Mouse (Mus musculus) kidney, adult 9 months (tissue): ENCODE results near the gene Noct.

Experiments used
- DNase-seq: peaks from one replicate; pipeline ENCODE4 v3.0.0; 2022

Noct gene

GRCm38 (mm10) chr3:51232205-51232910 lies 8.1 kb downstream of the Noct start:
- no peak for DNase-seq

DNA sequence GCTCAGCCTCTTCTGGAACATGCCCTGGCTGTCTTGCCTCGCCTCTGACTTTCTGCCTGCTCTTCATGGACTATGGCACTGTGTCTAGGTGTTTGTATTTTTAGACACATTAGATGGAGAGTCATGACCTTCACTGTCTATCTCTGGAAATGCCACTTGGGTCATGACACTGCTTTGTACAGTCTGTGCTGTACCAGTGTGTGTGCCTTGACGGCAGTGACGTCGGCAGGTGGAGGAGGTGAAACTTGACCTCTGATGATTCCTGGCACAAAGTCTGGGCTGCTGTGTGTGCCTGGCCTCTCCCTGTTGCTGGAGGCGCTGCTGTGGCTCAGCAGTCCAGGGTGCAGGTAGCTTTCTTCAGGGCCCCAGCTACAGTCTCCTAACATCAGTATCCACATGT lies 9.2 kb downstream of the Noct start:
- DNase-seq: peak; percentile 84

GRCm38 (mm10) chr3:51233918-51234751 lies 9.9 kb downstream of the Noct start:
- peak; percentile 88 for DNase-seq

- no peak for DNase-seq
Observed at GRCm38 (mm10) chr3:51234752-51235055, 10.5 kb downstream of the Noct start.

- no peak for DNase-seq
Observed at GRCm38 (mm10) chr3:51238515-51238914, 14.3 kb downstream of the Noct start.

GRCm38 (mm10) chr3:51239541-51239940 lies 15.3 kb downstream of the Noct start:
- DNase-seq: no peak

DNA sequence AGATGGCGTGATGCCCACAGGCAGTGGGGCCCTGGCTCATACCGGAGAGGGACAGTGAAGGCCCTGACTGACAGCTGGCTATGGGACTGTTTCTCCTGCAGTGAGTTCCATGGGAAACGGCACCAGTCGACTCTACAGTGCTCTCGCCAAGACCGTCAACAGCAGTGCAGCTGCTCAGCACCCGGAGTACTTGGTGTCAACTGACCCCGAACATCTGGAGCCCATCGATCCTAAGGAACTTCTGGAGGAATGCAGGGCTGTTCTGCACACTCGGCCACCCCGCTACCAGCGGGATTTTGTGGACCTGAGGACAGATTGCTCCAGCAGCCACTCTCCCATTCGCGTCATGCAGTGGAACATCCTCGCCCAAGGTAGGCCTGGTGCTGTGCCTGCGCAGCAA lies 23.5 kb downstream of the Noct start:
- DNase-seq: no peak

DNA sequence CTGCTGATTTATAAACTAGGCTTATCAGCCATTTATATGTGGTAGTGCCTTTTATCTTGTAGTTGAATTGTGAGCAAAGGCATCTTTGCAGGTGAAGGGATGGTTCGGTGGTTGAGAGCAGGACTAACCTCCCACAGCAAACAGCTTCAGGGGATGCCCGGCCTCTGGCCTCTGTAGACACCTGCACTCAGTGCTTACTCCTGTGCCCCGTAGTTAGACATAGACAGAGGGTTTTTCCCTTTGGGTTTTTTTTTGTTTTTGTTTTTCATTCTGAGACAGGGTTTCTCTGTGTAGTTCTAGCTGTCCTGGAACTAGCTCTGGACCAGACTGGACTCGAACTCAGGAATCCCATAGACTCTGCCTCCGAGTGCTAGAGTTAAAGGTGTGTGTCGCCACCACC lies 24.4 kb downstream of the Noct start:
- DNase-seq: no peak

DNA sequence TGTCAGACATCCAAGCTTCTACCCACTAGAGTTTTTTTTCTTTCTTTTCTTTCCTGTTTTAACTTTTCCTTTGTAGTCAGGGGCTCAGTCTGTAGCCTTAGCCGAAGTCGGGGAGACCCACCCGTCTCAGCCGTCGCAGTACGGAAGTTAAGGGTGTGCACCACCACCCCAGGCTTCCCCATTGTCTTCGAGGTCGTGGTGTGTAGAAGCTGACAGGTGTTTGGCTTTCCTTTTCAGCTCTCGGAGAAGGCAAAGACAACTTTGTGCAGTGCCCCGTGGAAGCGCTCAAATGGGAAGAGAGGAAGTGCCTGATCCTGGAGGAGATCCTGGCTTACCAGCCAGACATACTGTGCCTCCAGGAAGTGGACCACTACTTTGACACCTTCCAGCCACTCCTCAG lies 25.2 kb downstream of the Noct start:
- DNase-seq: no peak

- no peak for DNase-seq
Observed at GRCm38 (mm10) chr3:51249866-51250265, 25.6 kb downstream of the Noct start.

- DNase-seq: no peak
Observed at GRCm38 (mm10) chr3:51251057-51251456, 26.8 kb downstream of the Noct start.

GRCm38 (mm10) chr3:51252223-51252622 lies 28.0 kb downstream of the Noct start:
- no peak for DNase-seq

- DNase-seq: no peak
Observed at GRCm38 (mm10) chr3:51252689-51253402, 28.6 kb downstream of the Noct start.

GRCm38 (mm10) chr3:51254784-51255183 lies 30.5 kb downstream of the Noct start:
- no peak for DNase-seq

DNA sequence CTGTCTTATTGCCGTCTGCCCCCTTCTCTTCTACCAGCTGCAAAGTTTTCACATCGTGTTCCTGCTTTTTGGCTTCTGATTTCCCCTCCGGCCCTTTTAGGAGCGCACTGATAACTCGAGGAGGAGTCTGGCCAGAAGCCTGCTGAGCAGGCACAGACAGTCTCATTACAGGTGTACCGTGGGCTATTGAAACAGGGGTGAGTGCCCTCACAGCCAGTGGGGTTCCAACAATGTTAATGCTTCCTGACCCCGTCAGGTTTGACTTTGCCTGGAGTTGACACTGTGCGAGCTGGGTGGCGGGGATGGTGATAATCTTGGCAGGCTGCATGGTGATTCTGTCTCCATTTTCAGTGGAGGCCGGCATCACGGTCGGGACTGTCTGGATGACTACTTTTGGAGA lies 32.2 kb downstream of the Noct start:
- DNase-seq: no peak

DNA sequence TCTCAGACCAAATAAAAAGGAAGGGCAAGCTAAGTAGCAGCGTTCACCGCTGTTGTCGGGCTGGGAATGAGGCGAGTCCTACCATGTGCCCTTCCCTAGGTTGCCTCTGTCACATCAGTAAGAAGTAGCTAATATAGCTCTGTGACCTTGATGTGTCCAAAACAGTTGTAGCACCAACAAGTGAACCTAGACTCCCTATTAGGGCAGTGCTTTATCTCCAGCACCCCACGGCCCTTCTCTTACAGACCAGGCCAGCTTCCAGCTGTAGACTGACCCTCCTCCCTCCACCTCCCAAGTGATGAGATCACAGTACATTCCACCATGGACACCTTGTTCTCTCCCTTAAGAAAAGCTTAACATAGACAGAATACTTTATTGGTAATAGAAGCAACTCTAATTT lies 33.8 kb downstream of the Noct start:
- DNase-seq: no peak

DNA sequence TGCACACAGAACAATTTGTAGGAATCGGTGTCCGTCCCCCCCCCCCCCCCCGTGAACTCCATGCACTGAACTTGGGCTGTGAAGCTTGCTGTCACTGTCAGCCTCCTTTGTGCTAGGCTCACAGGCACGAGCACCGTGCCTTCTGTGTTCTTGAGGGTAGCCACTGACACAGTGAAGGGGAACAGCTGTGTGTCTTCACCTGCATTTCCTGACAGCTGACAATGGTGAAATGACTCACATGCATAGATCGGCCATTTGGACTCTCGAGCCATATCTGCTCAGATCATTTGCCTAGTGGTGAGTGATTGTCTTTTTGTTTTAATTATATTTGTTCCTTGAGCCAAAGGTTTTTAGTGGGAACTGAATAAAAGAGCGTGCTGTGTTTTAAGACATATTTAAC lies 38.7 kb downstream of the Noct start:
- DNase-seq: no peak

GRCm38 (mm10) chr3:51268434-51268833 lies 44.2 kb downstream of the Noct start:
- no peak for DNase-seq

DNA sequence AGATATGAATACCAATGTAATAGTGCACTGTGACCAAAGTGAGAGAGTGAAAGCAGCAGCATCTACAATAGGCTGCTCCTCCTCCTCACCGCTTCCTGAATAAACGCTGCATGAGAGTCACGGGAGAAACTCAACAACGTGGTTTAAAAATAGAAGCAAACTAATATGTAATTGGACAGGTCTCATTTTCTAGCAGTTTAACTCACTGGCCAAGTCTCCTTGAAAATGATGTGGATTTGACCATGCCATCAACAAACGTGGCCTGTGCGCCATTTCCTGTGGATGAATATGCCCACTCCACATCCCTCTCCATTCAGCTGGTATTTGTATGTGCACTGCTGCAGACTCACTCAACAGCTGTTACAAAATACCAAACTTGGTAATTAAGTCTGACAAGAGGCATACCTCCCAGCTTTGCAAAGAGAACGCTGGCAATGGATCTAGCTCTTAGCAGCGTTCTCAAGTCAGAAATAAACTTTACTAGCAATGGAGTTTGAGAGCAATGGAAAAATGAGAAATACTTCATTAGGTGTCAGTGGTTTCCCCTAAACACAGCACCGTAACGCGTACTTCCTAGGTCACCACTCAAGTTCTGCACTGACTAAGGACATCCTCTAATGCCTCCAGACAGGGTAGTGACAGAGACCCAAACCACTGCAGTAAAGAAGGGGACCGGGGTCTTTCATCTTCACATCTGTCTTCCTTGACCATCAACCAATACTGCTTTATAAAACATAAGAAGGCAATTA lies 46.0 kb downstream of the Noct start:
- DNase-seq: no peak

GRCm38 (mm10) chr3:51275956-51276398 lies 51.7 kb downstream of the Noct start:
- DNase-seq: peak; percentile 99

GRCm38 (mm10) chr3:51276421-51277111 lies 52.3 kb downstream of the Noct start:
- DNase-seq: no peak
